Mouse (Mus musculus): Measurements from ENCODE around the gene Tekt5. TPM values are rescaled to one million over a fixed set of nuclear protein-coding genes. Genes with fewer than 3 reads are reported as not detected.

Tekt5 gene
- polyA plus RNA-seq, 1 experiment from 2014 or later: 2.7 TPM

DNA sequence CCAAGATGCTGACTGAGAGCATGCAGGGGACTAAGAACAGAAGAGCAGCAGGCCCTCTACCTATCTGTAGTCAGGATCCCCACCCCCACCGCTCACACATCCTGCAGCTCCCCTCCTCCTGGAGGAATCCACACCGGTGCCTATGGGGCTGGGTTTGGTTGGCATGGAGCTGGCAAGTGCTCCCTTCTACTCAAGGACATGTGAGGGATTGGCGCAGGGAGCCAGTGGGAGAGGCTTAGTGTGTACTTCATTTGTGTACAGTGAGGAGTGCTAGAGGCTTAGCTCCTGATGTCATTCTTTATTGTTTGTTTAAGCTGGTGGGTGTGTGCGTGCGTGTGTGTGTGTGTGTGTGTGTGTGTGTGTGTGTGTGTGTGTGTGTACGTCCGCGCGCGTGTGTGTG is 45.4 kb downstream of the Tekt5 start:
- H3K4me1 ChIP-seq (ENCODE audit: control insufficient read depth, insufficient read depth, low read length): no peaks in the 10 kb centered on the region
- H3K36me3 ChIP-seq (ENCODE audit: control insufficient read depth, insufficient read depth, low read length): no peaks in the 10 kb centered on the region
- no peak overlapping the region for H3K4me2 ChIP-seq (ENCODE audit: low read length)
- no peak overlapping the region for H3K9ac ChIP-seq (ENCODE audit: low read length)
- DNase-seq (ENCODE audit: low spot score) (no peak), ATAC-seq (no peak)
- WGBS: 80% methylated on average over 10 of the region's 10 CpGs
- no peak overlapping the region for H3K4me3 ChIP-seq (ENCODE audit: low read depth, low read length)
- H3K27ac ChIP-seq (ENCODE audit: low read depth, low read length): no peak overlapping the region
- no peaks in the 10 kb centered on the region for H3K27me3 ChIP-seq (replicated peaks; ENCODE audit: control insufficient read depth, insufficient read depth, low read length)
- no peaks in the 10 kb centered on the region for H3K9me3 ChIP-seq (replicated peaks; ENCODE audit: control insufficient read depth, low read length)

DNA sequence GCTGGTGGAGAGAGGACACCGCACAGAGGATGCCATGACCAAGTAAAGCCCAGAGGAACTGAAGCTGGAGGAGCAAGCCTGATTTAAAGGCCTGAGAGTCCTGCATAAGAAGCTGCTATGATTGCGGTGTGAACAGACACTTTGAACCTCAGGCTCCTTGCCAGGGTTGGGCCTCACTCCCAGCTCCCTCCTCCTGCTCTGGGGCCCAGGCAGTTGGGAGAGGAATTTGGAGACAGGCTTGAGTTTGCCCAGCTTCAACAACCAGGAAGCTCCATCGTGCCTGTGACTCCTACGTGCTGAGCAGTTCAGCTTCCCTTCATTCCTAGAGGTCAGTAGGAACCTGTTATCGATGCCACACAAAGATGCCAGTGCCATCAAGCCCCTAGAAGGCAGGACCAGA is 45.9 kb downstream of the Tekt5 start:
- ATAC-seq (no peak), DNase-seq (ENCODE audit: low spot score) (no peak)
- Histone ChIP-seq H3K27me3 (replicated peaks; ENCODE audit: control insufficient read depth, insufficient read depth, low read length) (no peaks in the 10 kb centered on the region), H3K4me2 (ENCODE audit: low read length) (no peak overlapping the region), H3K4me3 (ENCODE audit: low read depth, low read length) (no peak overlapping the region), H3K36me3 (ENCODE audit: control insufficient read depth, insufficient read depth, low read length) (no peaks in the 10 kb centered on the region), H3K9me3 (replicated peaks; ENCODE audit: control insufficient read depth, low read length) (no peaks in the 10 kb centered on the region), H3K27ac (ENCODE audit: low read depth, low read length) (no peak overlapping the region), H3K9ac (ENCODE audit: low read length) (no peak overlapping the region), H3K4me1 (ENCODE audit: control insufficient read depth, insufficient read depth, low read length) (no peaks in the 10 kb centered on the region)
- 79% methylated on average over 5 of the region's 5 CpGs for WGBS

DNA sequence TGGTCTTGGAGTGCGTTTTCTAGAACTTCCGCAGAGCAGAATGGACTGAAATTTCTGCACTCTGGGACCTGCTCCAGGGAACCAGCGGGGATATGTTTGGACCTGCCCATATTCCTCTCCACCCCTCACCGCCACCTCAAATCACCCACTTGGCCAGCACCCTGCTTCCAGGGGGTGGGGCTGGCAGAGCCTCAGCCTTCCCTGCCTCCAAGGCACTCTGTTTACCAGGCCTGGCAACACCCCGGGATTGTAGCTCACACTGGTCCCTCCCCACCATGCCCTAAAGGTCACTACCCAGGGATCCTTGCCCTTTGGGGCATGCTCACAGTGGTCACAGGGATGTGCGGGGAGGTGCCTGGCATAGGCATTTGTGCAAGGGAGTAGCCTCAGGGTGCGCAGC is 47.7 kb downstream of the Tekt5 start:
- WGBS: 88% methylated on average over 7 of the region's 7 CpGs
- no peak for DNase-seq (ENCODE audit: low spot score)

DNA sequence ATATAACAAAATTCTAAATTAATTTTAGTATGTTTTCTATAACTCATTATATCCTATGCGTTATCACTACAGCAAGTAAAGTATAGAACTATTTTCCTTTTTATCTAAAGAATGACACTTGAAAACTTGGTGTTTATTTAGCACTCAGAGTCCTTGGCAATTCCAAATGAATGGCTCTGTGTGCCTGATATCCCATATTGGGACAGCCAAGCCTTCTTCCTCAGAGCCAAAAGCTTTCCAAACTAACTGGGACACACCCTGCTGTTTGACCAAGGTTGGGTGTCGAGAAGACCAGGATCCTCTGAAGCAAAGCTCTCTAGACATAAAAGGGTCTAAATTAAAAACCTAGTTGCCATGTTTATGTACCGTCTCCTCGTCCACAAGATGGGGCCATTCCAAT is 54.2 kb downstream of the Tekt5 start:
- H3K36me3 ChIP-seq (ENCODE audit: control insufficient read depth, insufficient read depth, low read length): no peaks in the 10 kb centered on the region
- no peak overlapping the region for H3K4me2 ChIP-seq (ENCODE audit: low read length)
- H3K9ac ChIP-seq (ENCODE audit: low read length): no peak overlapping the region
- no peak for ATAC-seq
- 75% methylated on average over 4 of the region's 4 CpGs for WGBS
- no peaks in the 10 kb centered on the region for H3K9me3 ChIP-seq (replicated peaks; ENCODE audit: control insufficient read depth, low read length)
- no peak overlapping the region for H3K4me3 ChIP-seq (ENCODE audit: low read depth, low read length)
- H3K27ac ChIP-seq (ENCODE audit: low read depth, low read length): no peak overlapping the region
- no peak for DNase-seq (ENCODE audit: low spot score)
- H3K4me1 ChIP-seq (ENCODE audit: control insufficient read depth, insufficient read depth, low read length): no peaks in the 10 kb centered on the region; the same call in 1 of the 2 replicates
- H3K27me3 ChIP-seq (replicated peaks; ENCODE audit: control insufficient read depth, insufficient read depth, low read length): no peaks in the 10 kb centered on the region

More for the DNA sequence above, 47.7 kb downstream of the Tekt5 start:
- Histone ChIP-seq H3K9ac (ENCODE audit: low read length) (no peak overlapping the region), H3K27me3 (replicated peaks; ENCODE audit: control insufficient read depth, insufficient read depth, low read length) (no peaks in the 10 kb centered on the region), H3K4me2 (ENCODE audit: low read length) (no peak overlapping the region), H3K4me1 (ENCODE audit: control insufficient read depth, insufficient read depth, low read length) (no peaks in the 10 kb centered on the region), H3K4me3 (ENCODE audit: low read depth, low read length) (no peak overlapping the region), H3K27ac (ENCODE audit: low read depth, low read length) (no peak overlapping the region), H3K36me3 (ENCODE audit: control insufficient read depth, insufficient read depth, low read length) (no peaks in the 10 kb centered on the region), H3K9me3 (replicated peaks; ENCODE audit: control insufficient read depth, low read length) (no peaks in the 10 kb centered on the region)
- ATAC-seq: no peak

DNA sequence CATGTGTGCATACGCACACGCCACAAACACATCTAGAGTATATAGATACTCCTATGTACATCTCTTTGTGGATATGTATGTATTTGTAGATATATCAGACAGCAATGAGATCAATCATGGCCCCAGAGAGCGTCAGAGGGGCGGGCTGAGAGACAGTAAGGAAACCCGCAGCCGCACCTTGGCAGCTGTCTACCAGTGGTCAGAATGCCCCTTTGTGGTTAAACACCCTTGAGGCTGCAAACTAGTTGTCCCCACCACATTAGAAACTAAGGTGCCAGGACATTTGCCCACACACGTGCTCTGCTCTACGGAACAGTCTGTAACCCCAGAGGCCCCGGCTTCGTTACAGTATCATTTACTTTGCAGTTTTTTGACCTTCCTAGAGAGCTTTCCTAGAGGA is 55.4 kb downstream of the Tekt5 start:
- 90% methylated on average over 10 of the region's 10 CpGs for WGBS
- H3K4me3 ChIP-seq (ENCODE audit: low read depth, low read length): no peak overlapping the region
- ATAC-seq: no peak
- no peak overlapping the region for H3K27ac ChIP-seq (ENCODE audit: low read depth, low read length)
- no peak overlapping the region for H3K4me2 ChIP-seq (ENCODE audit: low read length)
- no peaks in the 10 kb centered on the region for H3K9me3 ChIP-seq (replicated peaks; ENCODE audit: control insufficient read depth, low read length)
- no peak overlapping the region for H3K9ac ChIP-seq (ENCODE audit: low read length)
- DNase-seq (ENCODE audit: low spot score): no peak
- H3K4me1 ChIP-seq (ENCODE audit: control insufficient read depth, insufficient read depth, low read length): no peaks in the 10 kb centered on the region; the same call in 1 of the 2 replicates
- no peaks in the 10 kb centered on the region for H3K36me3 ChIP-seq (ENCODE audit: control insufficient read depth, insufficient read depth, low read length)
- H3K27me3 ChIP-seq (replicated peaks; ENCODE audit: control insufficient read depth, insufficient read depth, low read length): no peaks in the 10 kb centered on the region

DNA sequence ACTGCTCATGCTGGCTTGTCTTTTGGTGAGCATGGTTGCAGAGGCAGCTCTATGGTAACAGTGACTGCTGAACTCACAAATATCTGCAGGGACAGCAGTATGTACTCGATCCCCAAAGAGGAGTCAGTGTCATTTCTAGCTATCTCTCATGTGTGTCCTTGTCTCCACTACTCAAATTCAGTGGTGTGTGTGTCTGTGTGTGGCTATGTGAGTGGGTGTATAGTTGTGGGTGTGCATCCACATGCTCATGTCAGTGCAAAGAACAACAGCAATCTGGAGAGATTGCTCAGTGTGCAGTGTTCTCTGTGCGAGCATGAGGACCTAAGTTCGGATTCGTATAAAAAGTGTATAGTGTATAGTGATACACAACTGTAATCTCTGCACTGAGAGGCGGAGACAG is 56.7 kb downstream of the Tekt5 start:
- Histone ChIP-seq H3K36me3 (ENCODE audit: control insufficient read depth, insufficient read depth, low read length) (no peaks in the 10 kb centered on the region), H3K4me3 (ENCODE audit: low read depth, low read length) (no peak overlapping the region), H3K9me3 (replicated peaks; ENCODE audit: control insufficient read depth, low read length) (no peaks in the 10 kb centered on the region), H3K27ac (ENCODE audit: low read depth, low read length) (no peak overlapping the region), H3K9ac (ENCODE audit: low read length) (no peak overlapping the region), H3K4me1 (ENCODE audit: control insufficient read depth, insufficient read depth, low read length) (no peaks in the 10 kb centered on the region; the same call in 1 of the 2 replicates), H3K27me3 (replicated peaks; ENCODE audit: control insufficient read depth, insufficient read depth, low read length) (no peaks in the 10 kb centered on the region), H3K4me2 (ENCODE audit: low read length) (no peak overlapping the region)
- no peak for DNase-seq (ENCODE audit: low spot score)
- 88% methylated on average over 5 of the region's 5 CpGs for WGBS
- no peak for ATAC-seq

DNA sequence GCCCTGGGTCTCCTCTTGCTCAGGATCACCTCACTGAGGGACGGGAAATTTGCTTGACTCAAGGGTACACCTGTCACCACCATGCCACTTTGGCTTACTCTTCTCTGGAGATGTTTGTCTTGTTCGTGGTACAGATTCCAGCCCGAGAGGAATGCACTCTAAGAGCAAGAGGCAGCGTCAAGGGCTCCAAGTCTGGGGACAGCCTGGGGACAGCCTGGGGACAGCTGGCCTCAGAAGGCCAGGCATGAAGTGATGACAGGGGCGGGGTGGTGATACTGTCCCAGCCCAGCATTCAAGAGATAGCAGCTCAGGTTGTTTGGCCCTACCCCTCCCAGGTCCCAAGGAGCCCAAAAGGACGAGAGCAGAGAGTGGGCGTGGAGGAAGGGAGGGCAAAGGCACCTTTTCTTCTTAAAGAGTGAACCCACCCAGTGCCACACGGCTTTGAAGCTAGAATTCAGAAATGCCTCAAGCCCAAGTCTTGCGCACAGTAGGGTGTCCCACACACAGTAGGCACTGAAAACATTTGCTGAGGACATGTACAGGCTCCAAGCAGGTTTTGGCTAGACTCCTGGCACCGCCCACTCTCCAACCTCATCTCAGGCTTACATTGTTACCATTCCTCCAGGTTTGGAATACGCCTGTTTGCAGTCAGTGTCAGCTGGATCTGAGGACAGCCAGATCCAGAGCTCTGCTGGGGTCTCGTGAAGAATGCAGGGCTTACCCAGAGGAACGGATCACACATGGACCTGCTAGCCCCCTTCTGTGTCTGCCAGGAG is 57.7 kb downstream of the Tekt5 start:
- 86% methylated on average over 13 of the region's 13 CpGs for WGBS

DNA sequence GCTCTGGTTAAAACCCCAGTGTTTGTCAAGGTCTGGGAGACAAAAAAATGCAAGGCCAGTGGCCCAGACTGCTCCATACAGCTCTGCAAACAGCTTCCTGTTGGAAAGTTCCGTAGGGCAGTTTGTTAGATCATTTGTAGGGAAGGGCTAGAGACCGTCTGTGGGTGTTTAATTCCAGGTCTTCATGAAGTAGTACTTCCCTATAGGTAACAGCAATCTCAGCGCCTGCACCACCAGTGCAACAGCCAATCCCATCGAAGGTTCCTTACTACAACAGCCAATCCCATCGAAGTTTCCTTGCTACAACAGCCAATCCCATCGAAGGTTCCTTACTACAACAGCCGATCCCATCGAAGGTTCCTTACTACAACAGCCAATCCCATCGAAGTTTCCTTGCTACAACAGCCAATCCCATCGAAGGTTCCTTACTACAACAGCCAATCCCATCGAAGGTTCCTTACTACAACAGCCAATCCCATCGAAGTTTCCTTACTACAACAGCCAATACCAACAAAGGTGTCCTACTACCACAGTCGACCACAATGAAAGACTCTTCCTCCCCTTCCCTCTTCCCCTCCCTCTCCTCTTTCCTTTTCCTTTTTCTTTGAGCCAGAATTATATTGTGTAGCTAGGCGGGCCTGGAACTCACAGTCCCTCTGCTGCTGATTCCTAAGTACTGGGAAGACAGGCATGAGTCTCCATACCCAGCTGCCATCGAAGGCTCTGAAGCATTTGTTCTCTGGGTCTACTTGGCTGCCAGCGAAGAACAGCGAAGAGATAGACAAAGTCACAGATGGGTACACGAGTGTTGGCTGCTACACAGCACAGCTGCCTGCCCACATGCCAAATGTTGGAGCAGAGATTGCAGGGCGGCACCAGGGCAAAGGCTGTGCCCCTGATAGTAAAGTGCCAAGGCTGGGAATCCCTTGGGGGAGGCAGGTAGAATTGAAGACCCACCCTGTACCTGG is 58.6 kb downstream of the Tekt5 start:
- WGBS: 89% methylated on average over 19 of the region's 19 CpGs
- no peaks in the 10 kb centered on the region for H3K9me3 ChIP-seq (replicated peaks; ENCODE audit: control insufficient read depth, low read length)
- H3K9ac ChIP-seq (ENCODE audit: low read length): no peak overlapping the region
- no peak overlapping the region for H3K4me2 ChIP-seq (ENCODE audit: low read length)
- ATAC-seq: no peak
- no peaks in the 10 kb centered on the region for H3K36me3 ChIP-seq (ENCODE audit: control insufficient read depth, insufficient read depth, low read length)
- no peaks in the 10 kb centered on the region for H3K27me3 ChIP-seq (replicated peaks; ENCODE audit: control insufficient read depth, insufficient read depth, low read length)
- DNase-seq (ENCODE audit: low spot score): no peak
- no peak overlapping the region for H3K27ac ChIP-seq (ENCODE audit: low read depth, low read length)
- no peak overlapping the region for H3K4me3 ChIP-seq (ENCODE audit: low read depth, low read length)
- H3K4me1 ChIP-seq (ENCODE audit: control insufficient read depth, insufficient read depth, low read length): no peaks in the 10 kb centered on the region; the same call in 1 of the 2 replicates

More for the DNA sequence above, 57.7 kb downstream of the Tekt5 start:
- no peak overlapping the region for H3K9ac ChIP-seq (ENCODE audit: low read length)
- H3K27ac ChIP-seq (ENCODE audit: low read depth, low read length): no peak overlapping the region
- no peak overlapping the region for H3K4me3 ChIP-seq (ENCODE audit: low read depth, low read length)
- no peaks in the 10 kb centered on the region; the same call in 1 of the 2 replicates for H3K4me1 ChIP-seq (ENCODE audit: control insufficient read depth, insufficient read depth, low read length)
- H3K4me2 ChIP-seq (ENCODE audit: low read length): no peak overlapping the region
- H3K27me3 ChIP-seq (replicated peaks; ENCODE audit: control insufficient read depth, insufficient read depth, low read length): no peaks in the 10 kb centered on the region
- ATAC-seq: no peak
- no peaks in the 10 kb centered on the region for H3K36me3 ChIP-seq (ENCODE audit: control insufficient read depth, insufficient read depth, low read length)
- H3K9me3 ChIP-seq (replicated peaks; ENCODE audit: control insufficient read depth, low read length): no peaks in the 10 kb centered on the region
- no peak for DNase-seq (ENCODE audit: low spot score)

All from forebrain, embryonic 14.5 days (tissue).